Mouse (Mus musculus) layer of hippocampus, adult 8-10 months (tissue): ENCODE data around the gene Mlycd. TPM values are rescaled to one million over a fixed set of nuclear protein-coding genes. Genes with fewer than 3 reads are reported as not detected.
A peak's percentile ranks its signal among the peaks of the same experiment; 100 is the strongest.

Experiments
- DNase-seq, 2 experiments: peaks; one replicate each; pipeline ENCODE4 v3.0.0; 2022; ENCODE audit warnings: low spot score in 2 of 2
- total RNA-seq, 4 experiments: library from RNA; stranded (reverse); gene quantifications; 2 replicates each; pipeline ENCODE4 v1.2.4; 2022

Mlycd gene
- total RNA-seq, 4 experiments from 2014 or later, result 26.3 to 28.5 (median 27.2) TPM

DNA sequence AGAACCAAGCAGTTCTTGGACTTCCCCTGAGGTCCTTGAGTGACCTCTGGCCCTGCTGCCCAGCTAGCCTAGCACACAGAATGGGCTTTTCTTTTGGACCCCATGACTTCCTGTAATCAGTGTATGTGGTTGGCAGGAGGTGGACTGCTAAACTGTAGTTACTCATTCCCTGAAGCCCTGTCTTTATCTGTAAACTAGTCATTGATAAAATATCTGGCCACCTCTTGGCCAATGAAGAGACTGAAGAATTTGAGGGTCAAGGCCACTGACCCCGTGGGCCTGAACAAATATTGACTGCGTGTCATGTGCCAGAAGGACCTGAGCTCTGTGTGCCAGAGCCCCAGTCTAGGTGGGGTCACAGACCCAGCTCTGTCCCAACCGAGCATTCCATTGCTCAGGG lies 37.7 kb downstream of the Mlycd start:
- no peak for DNase-seq

DNA sequence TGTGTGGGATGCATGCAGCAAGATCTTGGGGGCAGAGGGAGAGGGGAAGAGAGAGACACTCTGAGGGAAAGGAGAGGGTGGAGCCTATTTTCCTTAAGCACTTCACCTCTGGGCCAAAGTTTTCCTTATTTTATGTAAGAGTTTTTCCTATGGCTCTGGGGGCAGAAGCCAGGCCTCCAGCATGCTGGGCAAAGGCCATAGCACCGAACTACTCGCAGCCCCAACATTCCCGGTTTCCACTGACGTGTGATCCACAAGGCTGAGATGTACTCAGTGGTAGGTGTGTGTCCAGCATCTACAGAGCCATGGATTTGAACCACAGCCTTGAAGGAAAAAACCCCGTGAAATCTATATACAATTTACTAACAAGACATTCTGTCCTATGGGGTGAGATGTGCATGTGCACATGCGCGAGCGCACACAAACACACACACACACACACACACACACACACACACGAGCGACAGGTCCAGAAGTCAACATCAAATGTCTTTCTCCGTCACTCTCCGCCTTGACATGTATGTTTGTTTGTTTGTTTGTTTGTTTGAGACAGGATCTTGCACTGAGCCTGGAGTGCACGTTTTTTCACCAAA lies 39.0 kb downstream of the Mlycd start, which contains the start of gene Osgin1:
Gene Osgin1 (plus strand): TSS at position 543 of the 593 bp plus-strand sequence.
- DNase-seq, result no peak

DNA sequence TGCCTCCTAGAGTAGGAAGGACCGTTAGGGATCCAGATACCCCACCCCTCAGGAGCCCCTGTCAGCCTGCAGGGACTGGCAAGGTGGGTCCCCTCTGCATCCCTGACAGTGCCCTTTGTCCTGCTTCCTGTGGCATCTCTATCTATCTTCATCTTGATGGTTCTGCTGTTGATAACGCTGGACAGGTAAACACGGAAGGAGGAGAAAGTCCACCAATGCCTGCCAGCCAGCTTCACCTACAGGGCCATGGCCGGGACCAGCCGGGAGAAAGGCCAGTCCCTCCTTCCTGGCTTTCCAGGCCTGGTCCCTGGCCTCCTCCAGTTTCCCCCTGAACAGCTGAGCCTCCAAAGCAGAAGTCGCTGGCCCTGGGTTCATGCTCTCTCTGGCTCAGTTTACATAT lies 39.9 kb downstream of the Mlycd start:
- no peak for DNase-seq

DNA sequence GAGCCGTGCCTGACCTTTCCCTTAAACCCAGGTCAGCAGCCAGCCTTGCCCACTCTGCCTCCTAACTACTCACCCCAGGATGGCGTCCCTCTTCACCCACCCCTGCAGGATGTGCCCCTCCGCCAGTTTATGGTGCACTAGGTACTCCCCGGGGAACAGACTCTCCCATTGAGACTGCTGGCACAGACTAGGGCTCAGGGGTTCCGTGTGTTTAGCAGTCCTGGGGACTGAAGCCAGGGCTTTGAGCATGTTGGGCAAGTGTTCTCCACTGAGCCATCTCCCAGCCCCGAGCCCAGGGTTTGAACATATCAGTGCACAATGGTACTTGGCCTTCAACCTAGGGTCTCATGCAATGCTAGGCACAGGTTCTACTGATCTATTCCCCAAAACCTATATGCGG lies 40.8 kb downstream of the Mlycd start:
- DNase-seq, result no peak

DNA sequence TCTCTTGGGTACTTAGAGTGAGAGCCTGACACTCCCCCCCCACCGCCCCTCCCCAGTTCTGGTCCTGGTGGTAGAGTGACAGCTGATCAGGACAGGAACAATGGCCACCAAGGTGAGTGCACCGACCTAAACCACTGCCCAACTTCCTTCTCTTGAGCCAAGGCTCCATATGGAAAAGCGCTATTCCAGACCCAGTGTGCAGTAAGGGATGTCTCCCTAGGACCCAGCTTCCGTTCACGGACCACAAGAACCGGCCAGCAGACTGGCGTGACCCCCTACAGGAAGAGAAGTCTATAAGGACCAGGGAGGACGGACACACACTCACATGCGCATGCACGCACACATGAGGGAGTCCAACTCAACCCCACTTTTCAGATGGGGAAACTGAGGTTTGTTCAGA lies 41.7 kb downstream of the Mlycd start:
- no peak for DNase-seq

DNA sequence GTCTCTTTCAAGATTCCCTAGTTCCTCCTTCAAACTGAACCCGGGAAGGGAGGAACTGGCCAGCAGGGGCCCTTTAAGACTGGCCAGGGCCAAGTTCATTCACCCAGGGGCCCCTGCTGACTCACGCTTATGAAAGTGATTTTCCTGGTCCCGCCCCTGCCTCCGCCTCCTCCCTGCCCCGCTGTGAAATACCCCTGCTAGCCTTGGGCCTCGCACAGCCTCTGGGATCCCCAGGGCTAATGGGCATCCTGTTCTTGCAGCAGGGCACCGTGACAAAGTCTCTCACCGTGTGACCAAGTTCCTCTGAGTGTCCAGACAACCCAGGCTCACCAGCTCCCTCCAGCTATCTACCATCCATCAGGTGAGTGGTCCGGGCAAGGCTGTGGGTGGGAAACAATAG lies 42.3 kb downstream of the Mlycd start:
- no peak for DNase-seq

DNA sequence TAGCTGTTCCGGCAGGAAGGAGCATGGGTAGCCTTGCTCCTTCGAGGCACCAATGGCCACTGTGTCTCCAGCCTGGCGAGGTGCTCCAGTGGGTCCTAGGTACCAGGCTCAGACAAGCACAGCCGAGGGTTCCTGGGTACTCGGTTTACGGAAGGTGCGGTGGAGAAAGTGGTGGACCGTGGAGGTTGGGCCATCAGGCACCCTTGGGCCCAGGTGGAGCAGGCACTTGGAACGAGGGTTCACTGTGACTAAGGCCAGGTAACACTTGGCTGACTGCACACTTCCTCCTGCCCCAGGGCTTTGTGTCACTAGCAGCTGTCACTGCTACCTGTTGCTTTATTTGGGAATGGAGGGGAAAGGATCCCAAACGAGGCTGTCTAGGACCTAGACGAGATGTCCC lies 42.8 kb downstream of the Mlycd start:
- DNase-seq, result no peak

DNA sequence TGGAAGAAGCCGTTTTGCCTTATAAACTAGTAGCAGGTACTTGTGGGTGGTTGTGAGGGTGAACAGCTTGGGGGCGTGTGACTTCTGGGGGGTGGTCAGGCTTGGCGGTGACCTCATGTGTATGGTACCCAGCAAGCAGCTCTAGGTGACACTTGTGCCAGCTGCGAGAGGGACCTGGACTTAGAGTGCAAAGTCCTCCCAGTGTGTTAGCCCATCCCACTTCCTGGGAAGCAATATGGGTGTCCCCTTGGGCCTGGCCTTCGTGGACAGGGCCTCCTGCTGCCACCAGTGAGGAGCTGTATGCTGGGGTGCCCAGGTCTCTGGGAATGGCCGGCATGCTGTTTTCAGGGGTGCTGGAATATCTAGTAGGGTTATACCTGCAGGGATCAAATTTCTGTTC lies 44.2 kb downstream of the Mlycd start:
- DNase-seq, result no peak

DNA sequence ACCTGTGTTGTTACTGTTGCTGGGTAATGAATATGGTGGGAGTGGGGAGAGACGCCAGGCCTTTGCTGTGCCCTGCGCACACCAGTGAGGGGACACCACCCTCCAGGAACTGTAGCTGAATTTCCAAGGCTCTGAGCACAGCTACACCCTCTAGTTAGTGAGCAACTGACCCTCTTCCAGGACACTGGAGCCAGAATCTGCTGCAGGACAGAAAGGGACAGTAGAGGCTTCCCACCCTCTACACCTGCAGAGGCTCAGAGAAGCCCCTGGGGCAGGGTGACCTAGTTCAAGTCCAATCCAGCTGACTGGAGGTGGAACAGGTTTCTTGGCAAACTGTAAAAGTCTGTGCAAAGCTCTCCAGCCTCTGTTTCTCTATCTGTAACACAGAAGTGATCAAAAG lies 44.7 kb downstream of the Mlycd start:
- no peak for DNase-seq

DNA sequence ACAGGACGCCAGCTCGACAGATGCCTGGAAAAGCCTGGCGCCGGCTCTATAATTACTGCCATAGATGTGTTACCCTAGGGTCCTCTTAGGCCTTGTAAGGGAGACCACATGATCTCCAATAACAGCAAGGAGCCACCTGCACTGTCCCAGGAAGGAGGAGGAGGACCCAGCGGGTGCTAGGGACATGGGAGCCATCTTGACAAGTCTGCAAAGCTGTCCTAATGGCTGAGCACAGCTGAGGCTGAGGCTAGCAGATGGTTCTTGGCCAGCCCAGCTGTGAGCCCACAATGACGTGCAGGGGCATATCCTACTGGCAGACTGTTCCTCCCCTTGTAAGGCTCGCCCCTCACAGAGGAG lies 45.2 kb downstream of the Mlycd start:
- DNase-seq, result no peak

DNA sequence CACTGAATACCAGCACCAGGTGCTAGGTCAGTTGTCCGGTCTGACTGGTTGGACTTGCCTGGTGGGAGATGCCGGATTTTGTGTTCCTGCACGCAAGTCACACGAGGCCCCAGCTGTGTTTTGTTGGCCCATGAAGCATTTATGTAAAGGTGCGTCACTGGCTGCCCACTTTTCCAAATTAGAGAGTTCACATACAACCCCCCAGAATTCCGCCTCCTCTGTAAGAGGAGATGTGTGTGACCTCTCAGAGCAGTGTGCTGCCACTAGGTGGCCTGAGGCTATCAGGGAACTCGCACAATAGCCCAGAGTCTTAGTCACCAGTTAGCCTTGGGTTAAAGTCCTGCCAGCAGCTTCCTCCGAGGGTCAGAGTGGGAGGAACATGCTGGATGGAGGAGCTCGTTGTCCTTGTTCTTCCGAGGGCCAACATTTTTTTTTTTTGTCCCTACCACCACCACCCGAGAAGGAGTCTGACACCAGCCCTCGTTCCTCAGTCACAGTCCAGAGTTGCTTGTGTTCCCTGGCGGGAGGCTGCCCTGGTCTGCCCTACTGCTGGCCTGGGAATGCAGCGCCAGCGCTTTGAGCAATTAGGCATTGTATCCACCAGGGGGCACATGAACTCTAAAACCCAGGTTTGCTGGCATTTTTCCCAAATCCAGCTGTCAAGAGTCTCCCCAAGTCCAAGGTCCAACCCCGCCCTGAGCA lies 45.7 kb downstream of the Mlycd start:
- no peak for DNase-seq

DNA sequence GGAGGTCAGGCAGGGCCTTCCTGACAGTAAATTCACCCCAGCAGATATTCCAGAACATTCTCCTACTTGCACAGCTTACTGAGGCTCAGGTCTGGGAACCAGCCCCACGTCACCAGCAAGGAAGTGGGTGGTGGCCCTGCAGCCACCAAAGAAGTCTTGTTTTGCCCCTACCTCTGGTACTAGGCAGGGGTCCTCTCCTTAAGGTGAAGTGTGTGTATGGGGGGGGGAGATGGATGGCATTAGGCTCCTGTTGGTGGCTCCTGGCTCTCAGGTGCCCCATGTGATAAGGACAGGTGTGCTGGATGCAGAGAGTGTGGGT lies 46.2 kb downstream of the Mlycd start:
- no peak for DNase-seq

DNA sequence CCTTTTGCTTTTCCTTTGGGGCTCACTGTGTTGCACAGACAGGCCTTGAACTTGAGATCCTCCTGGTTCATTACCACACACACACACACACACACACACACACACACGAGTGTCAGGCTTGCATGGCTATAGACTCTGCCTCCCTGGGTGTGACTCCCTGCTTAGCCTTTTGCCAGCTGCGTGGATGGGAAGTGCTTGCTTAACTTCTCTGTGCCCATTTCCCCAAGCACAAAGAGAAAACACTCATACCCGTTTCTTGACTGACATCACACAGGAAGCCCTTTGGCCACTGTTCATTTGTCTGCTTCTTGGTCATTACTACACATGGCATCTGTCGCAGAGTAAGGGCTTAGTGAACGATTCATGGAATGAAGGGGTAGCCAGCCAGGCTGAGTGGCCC lies 47.3 kb downstream of the Mlycd start:
- DNase-seq, result no peak

DNA sequence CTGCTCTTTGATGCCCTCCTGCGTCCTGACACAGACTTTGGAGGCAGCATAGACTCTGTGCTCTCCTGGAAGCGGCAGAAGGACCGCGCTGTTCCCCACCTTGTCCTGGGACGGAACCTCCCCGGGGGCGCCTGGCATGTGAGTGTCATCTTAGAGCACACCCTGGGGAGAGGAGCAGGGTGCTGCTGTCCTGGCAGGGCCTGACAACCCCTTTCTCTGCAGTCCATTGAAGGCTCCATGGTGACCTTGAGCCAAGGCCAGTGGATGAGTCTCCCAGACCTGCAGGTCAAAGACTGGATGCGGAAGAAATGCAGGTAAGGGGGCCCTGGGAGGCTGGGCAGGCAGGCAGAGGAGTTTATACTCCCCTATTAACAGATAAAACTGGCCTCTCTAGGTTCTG lies 48.3 kb downstream of the Mlycd start:
- DNase-seq, result no peak

DNA sequence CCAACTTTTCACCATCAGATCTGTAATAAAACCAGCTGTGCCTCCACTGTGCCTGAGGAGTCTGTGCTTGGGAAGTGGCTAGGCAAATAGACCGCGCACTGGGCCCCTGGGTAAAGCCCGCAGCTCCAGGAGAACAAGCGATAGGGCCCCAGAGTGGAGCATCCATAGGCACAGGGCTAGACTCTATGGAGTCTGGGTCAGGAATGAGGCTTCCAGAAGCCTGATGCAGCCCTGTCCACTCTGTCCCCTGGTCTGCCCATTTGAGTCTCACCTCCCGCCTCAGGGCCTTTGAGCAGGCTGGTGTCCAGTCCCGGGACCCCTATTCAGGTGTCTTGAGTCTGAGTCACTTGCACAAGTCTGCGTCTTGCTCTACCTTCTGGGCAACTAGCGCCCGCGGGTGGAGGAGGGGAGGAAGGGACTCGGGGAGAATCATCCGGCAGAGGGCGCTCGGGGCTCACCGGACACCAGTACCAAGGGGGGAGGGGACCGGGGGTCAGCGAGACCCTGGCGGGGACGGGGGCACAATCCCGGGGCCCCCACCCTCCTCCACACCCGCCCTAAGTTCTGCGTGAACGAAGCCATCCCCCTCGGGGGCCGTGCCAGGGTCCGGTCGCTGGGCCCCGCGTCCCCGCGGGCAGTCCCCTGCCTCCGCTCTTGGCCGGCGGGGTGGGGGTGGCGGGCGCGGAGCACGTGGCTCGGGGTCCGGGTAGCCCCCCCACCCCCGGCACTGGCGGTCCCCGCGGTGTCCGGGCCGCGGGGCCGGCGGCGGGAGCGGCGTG lies 51.7 kb downstream of the Mlycd start, which contains the start of gene Necab2:
Gene Necab2 (plus strand): TSS at position 509 of the 779 bp plus-strand sequence.
- peak; percentile 79 to 89 for DNase-seq

DNA sequence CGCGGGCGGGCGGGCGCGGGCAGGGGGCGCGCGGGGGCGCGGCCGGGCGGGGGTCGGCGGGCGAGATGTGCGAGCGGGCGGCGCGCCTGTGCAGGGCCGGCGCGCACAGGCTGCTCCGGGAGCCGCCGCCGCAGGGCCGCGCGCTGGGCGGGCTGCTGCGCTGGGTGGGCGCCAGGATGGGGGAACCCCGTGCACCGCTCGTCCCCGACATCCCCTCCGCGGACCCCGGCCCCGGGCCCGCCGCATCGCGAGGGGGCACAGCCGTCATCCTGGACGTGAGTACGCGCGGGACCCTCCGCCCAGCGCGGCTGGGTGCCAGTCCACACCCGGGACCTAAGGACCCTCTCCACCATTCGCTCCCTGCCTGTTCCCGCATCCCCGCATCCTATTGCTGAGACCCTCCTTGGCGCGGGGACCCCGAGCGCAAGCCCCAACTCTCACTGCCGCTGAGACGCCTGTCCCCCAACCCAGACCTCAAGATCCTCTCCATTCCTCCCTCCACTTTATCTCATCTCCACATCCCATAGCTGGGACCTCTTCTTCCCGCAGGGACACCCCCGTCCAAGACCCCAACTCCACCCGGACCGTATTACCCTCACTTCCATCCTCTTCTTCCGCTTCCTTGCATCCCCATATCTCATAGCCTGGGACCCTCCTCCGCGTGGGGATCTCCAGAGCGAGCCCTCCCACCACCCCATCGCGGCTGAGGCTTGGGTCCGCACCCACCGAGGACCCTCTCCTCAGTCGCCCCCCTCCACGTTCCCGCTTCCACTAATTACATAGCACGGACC lies 52.5 kb downstream of the Mlycd start:
- no peak for DNase-seq

DNA sequence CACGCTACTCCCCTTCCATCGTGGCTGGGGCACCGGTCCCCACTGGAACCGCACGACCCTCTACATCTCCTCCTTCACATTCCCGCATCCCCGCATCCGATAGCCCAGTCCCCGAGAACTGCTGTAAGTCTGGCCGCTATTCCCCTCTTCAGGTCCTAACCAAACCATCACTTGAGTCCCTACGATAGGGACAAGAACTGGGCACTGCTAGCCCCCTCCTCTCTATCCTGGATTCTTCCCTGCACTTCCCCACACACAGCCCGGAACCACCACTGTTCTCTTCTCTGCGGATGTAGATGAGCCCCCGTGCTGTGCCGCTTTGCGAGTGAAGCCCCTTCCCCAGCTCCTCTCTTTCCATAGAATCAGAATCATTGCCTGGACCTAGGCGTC lies 53.1 kb downstream of the Mlycd start:
- DNase-seq, result no peak

DNA sequence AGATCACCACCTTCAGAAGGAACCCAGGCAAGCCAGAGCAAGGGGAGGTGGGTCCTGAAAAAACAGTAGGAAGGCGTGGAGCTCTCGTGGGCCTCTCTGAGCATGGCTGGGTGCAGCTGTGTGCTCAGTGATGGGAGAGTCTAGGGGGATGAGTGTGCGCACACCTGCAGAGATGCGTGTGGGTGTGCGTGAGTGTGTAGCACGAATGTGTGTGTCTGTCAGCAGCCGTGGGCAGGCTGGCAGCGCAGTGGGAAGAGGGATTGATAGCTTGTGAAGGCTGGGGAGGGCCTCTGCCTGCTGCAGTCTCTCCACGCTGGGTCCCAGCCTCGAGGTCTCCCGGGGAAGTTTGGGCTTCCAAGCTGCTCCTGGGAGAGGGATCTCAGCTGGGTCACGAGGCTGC lies 54.9 kb downstream of the Mlycd start:
- peak; percentile 50 to 56 for DNase-seq

DNA sequence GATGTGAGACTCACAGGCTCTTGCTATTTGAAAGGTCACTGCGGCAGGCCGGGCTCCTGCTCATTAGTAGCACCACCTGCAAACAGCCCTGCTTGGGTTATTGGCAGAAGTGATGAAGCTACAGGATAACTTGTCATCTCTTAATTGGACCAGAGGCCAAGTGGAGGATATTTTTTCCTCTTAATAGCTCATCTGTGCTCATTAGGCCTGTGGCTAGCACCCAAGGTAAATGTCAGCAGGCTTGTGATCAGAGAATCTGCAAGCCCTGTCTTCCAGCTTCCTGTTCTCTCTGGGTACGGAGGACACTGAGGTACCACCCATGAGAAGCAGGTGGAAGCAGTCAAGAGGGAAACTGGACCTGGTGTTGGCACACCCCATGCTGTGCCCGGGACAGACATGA lies 56.5 kb downstream of the Mlycd start:
- no peak for DNase-seq

DNA sequence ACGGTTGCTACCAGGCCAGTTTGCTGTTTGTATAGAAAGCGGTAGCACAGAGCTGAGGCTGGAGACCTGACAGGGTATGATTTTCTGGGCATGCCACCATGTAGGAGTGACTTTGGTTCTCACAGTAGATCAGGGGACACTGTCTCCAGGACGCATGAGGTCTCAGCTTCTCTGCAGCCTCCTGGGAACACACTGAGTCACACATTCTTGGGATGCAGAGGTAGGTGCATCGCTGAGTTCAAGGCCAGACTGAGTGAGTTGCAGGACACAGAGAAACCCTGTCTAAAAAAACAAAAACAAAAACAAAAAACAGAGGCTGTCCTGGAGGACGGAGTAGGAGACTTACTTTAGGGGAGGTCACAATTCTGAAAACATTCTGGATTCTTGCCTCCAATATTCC lies 58.2 kb downstream of the Mlycd start:
- DNase-seq, result no peak

DNA sequence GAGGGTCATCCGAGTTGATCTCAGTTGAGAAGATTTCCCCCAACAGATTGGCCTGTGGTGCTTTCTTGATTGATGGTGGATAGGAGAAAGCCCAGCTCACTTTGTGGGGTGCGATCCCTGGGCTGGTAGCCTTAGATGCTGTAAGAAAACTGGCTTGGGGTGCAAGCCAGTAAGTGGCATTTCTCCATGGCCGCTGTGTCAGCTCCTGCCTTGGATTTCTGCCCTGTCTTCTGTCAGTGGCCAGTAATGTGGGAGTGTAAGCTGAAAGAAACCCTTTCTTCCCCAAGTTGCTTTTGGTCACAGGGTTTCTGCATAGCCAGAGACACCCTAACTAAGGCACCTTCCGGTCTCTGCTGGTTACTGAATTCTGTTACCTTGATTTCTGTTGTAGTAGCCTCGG lies 61.4 kb downstream of the Mlycd start:
- DNase-seq, result no peak

DNA sequence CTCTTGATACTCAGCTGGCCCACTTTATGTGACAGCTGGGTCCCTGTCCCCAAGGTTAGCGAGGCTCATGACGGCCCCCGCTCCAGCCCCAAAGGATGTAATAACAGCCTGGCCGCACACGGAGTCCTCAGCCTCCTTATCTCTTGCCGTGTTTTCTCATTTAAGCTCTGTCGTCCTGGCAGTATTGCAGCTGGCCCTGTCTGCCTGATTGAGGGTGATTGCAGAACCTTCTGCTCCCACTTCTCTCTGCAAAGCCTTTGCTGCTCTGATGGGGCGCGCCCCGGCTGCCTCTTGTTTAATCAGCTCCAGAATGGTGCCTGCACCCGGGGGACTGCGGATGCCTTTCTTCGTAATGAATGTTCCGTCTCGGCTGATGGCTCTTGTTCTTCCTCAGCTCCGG lies 65.0 kb downstream of the Mlycd start:
- no peak for DNase-seq
